Mouse (Mus musculus) urinary bladder, adult 2 months (tissue): ENCODE data around the gene Casc1. TPM values are rescaled to one million over a fixed set of nuclear protein-coding genes. Genes with fewer than 3 reads are reported as not detected.
A peak's percentile ranks its signal among the peaks of the same experiment; 100 is the strongest.

Experiments used
- DNase-seq: peaks from one replicate; pipeline ENCODE4 v3.0.0; 2022; ENCODE audit warnings: low spot score
- polyA plus RNA-seq: library from polyadenylated mRNA; depleted of rRNA; stranded (reverse); fragments of >200 nt; gene quantifications from 2 replicates; pipeline ENCODE4 v1.2.3, GENCODE M21; 2012

Casc1 gene
- polyA plus RNA-seq, 1 experiment, result 0.74 TPM

GRCm38 (mm10) chr6:145202432-145203125 is 8.2 kb downstream of the Casc1 start:
- no peak for DNase-seq

GRCm38 (mm10) chr6:145197949-145198686 is 12.7 kb downstream of the Casc1 start:
- no peak for DNase-seq

DNA sequence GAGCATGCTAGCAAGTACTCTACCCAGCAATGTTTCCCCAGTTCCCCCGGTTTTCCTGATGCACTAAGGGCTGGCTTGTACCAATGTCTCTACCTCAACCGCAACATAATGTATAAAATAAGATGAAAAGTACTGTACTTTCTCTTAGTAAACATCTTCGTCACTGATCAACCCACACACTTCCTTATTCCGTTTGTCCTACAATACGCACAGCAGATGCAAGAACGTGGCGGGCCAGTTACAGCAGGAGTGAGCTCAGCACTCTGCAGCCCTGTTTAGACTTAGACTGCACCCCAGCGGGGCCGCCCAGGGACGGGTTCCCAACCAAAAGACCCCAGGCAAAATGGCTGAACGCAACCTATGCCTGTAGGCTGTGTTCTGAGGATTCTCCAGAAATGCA is 17.4 kb downstream of the Casc1 start:
- DNase-seq, result no peak

DNA sequence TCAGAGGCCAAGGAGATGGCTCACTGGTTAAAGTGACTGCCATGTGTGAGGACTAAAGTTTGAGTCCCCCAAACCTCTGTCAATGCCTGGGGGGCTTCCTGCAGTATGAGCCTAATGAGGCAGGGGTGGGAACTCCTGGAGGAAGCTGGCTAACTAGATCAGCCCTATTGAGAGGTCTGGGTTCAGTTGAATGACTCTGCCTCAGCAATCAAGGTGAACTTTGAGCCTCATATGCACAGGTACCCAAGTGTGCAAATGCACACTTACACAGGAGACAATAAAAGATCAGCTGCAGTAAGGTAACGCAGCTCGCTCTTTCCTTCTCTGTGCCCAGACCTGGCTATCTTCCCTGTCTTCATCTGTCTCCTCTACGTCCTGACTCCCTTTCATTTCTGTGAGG is 17.8 kb downstream of the Casc1 start:
- no peak for DNase-seq

GRCm38 (mm10) chr6:145187093-145188088 is 23.4 kb downstream of the Casc1 start:
- no peak for DNase-seq

- no peak for DNase-seq
These were observed 24.7 kb downstream of the Casc1 start for GRCm38 (mm10) chr6:145186096-145186495.

GRCm38 (mm10) chr6:145182044-145182443 is 28.8 kb downstream of the Casc1 start:
- no peak for DNase-seq

GRCm38 (mm10) chr6:145179665-145180064 is 31.1 kb downstream of the Casc1 start:
- no peak for DNase-seq

GRCm38 (mm10) chr6:145176474-145176873 is 34.3 kb downstream of the Casc1 start:
- no peak for DNase-seq

DNA sequence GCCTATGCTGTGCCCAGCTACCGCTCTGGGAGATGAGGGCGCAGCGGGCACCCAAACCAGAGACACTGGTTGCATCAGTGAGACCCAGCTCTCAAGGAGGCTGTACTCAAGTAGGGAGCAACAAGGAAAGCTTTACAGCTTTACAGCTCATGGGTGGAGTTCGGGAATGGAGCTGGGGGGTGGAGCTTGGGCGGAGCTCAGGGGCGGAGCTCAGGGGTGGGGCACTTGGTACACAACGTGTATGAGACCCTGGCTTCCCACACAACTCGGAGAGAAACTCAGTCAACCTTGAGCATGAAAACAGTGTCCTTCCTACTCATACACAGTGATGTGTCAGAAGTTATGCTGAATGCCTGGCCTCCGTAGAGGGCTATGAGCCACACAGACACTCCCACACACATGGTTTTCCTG is 35.2 kb downstream of the Casc1 start:
- no peak for DNase-seq

- DNase-seq, result peak; percentile 51
These were observed 37.0 kb downstream of the Casc1 start for GRCm38 (mm10) chr6:145173781-145174191.

DNA sequence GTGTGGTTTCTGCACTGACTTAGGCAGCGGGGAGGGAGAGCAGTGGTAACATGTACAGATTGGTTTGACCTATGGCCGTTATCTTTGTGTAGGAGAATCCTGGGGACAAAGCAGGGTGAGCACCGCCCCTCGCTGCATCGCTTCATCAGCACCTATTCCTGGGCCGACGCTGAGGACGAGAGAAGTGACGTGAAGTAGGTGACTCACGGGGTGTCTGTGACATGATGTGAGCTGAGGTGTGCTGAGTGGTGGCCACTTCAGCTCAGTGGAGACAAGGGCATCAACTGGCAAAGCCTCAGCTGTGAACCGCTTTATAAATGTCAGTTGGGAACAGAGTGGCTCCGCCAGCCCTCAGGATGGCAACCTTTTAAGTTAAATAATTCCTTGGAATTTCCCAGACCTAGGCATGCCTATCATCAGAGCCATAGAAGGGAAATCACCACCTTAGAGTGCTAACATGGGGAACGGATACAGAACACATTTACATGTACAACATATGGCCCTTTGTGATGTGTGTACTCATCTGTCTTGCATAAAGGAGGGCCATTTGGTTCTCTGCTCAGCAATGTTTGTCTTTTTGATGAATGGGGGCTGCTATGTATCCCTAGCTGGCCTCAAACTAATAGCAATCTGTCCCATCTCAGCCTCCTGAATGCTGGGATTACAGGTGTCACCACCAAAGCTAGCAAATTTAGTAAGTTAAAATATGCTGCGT is 38.8 kb downstream of the Casc1 start:
- no peak for DNase-seq

- DNase-seq, result no peak
These were observed 50.2 kb downstream of the Casc1 start for GRCm38 (mm10) chr6:145160581-145160980.

GRCm38 (mm10) chr6:145158619-145159018 is 52.2 kb downstream of the Casc1 start:
- DNase-seq, result no peak

DNA sequence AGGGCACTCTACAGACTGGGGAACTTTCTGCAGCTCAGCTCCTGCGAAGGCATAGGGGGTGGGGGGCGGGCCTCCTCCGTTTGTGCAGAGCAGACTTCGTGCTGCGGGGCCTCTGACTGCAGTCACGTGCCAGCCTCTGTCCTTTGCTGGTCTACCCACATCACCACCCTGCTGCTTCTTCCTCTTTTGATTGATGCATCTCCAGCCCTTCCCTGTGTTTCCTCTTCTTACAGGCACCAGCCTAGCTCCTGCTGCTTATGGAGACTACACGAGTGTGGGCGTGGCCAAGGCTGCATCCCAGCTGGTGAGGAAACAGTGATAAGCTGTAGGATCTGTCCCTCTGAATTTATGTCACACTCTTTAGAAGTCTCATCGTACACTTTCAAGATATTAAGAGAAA is 61.8 kb downstream of the Casc1 start:
- DNase-seq, result no peak

- no peak for DNase-seq
These were observed 63.1 kb downstream of the Casc1 start for GRCm38 (mm10) chr6:145147716-145148115.

- no peak for DNase-seq
These were observed 65.6 kb downstream of the Casc1 start for GRCm38 (mm10) chr6:145145173-145145572.

DNA sequence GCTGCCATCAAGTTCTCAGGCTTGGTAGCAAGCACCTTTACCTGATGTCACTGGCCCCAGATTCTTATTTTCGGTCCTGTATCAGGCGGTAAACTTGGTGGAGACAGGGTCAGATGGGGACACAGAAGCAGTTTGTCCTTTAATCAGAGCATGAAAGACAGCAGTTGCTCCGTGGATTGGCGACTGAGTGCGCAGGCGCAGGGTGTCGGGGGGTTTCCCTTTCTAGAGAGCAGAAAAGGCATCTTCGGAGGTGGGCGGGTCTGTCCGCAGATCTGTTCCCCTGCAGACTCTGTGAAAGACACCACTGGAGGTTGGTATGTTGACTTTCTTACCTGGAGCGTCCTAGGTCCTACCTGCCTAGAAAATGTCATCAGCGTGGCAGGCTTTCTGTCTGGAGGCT is 69.0 kb downstream of the Casc1 start:
- no peak for DNase-seq

DNA sequence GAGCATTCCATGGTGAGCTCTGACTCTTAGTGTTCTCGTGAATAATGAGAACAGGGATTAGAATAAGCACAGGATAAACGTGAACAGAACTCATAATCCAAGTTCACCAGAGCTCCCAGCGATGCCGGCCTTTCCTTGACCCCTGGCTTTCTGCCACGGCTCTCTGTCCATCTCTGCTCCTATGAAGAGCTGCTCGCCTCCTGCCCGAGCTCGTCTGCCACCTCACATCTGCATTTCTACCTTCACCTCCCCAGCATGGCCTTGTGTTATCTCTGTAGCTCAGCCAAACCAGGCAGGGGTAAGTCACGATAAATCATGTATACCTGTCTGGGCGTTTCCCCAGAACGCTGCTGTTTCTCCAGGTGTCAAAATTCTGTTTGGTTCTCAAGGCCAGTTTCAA is 70.1 kb downstream of the Casc1 start:
- DNase-seq, result no peak

- no peak for DNase-seq
These were observed 70.9 kb downstream of the Casc1 start for GRCm38 (mm10) chr6:145139776-145140475.

GRCm38 (mm10) chr6:145139236-145139635 is 71.6 kb downstream of the Casc1 start:
- no peak for DNase-seq
